Mouse (Mus musculus) CH12.LX (cell line): ENCODE data around the gene Pfdn2. TPM values are rescaled to one million over a fixed set of nuclear protein-coding genes. Genes with fewer than 3 reads are reported as not detected.
A peak's percentile ranks its signal among the peaks of the same experiment; 100 is the strongest.

Source experiments
- DNase-seq: peaks from one replicate; pipeline ENCODE4 v3.0.0-alpha.2; 2013; ENCODE audit errors: extremely low read depth
- H3K27ac ChIP-seq: 2 replicates; pipeline ENCODE4 v1.5.1; 2012; ENCODE audit warnings: low read depth, mild to moderate bottlenecking, control low read depth, moderate library complexity; ENCODE audit not compliant: insufficient read depth
- H3K27me3 ChIP-seq: replicated peaks from 2 replicates; pipeline ENCODE3; 2012; ENCODE audit warnings: inconsistent platforms
- H3K36me3 ChIP-seq, 2 experiments: replicated peaks in 1 of 2; 2 replicates each; pipeline versions ENCODE3 to v1.6.1; 2012; ENCODE audit warnings: inconsistent platforms in 1 of 2, low read length in 1 of 2, mild to moderate bottlenecking in 1 of 2, mixed read lengths in 1 of 2, moderate library complexity in 1 of 2; ENCODE audit not compliant: control insufficient read depth in 1 of 2, insufficient read depth in 1 of 2
- H3K4me1 ChIP-seq, 2 experiments: 2 replicates each; pipeline ENCODE4 v1.6.1; 2012; ENCODE audit warnings: inconsistent platforms in 1 of 2, moderate library complexity in 1 of 2; ENCODE audit not compliant: insufficient read depth in 2 of 2, control insufficient read depth in 1 of 2
- H3K4me2 ChIP-seq: 2 replicates; pipeline ENCODE4 v1.6.1; 2012; ENCODE audit warnings: low read depth, mild to moderate bottlenecking, control low read depth; ENCODE audit not compliant: poor library complexity, insufficient read depth, severe bottlenecking
- H3K4me3 ChIP-seq, 3 experiments: fragments of 150-350 bp in 1 of 3; sonication (generic) in 1 of 3; replicated peaks in 1 of 3; 2 replicates each; pipeline versions ENCODE3 to v1.5.1; 2011 to 2012; ENCODE audit warnings: low read depth in 2 of 3, low read length in 2 of 3, mild to moderate bottlenecking in 2 of 3, moderate library complexity in 2 of 3, control low read depth in 1 of 3, improper control_type of control experiment in 1 of 3, inconsistent platforms in 1 of 3, mixed read lengths in 1 of 3; ENCODE audit not compliant: poor library complexity in 1 of 3
- H3K79me2 ChIP-seq: replicated peaks from 2 replicates; pipeline ENCODE4 v1.6.1; 2012; ENCODE audit warnings: mild to moderate bottlenecking, moderate library complexity; ENCODE audit not compliant: control insufficient read depth, poor library complexity, insufficient read depth, severe bottlenecking; ENCODE audit errors: extremely low read depth
- H3K9ac ChIP-seq: 2 replicates; pipeline ENCODE4 v1.6.1; 2012; ENCODE audit warnings: low read depth, mild to moderate bottlenecking, control low read depth, moderate library complexity; ENCODE audit not compliant: insufficient read depth
- H3K9me3 ChIP-seq: replicated peaks from 2 replicates; pipeline ENCODE3; 2012; ENCODE audit warnings: low read length, inconsistent platforms, mixed read lengths
- BHLHE40 ChIP-seq: IDR thresholded peaks from 2 replicates; pipeline ENCODE4 v1.6.1; 2011; ENCODE audit warnings: mild to moderate bottlenecking, low read depth, low read length, improper control_type of control experiment
- CHD2 ChIP-seq: IDR thresholded peaks from 2 replicates; pipeline ENCODE4 v1.6.1; 2011; ENCODE audit warnings: low read length, improper control_type of control experiment
- CTCF ChIP-seq, 2 experiments: IDR thresholded peaks in 1 of 2; conservative IDR thresholded peaks in 1 of 2; 2 replicates each; pipeline ENCODE4 v1.5.1; 2011 to 2012; ENCODE audit warnings: low read depth in 2 of 2, low read length in 2 of 2, improper control_type of control experiment in 1 of 2, inconsistent platforms in 1 of 2, mild to moderate bottlenecking in 1 of 2, moderate library complexity in 1 of 2
- E2F4 ChIP-seq: IDR thresholded peaks from 2 replicates; pipeline ENCODE4 v1.6.1; 2011; ENCODE audit warnings: low read depth, low read length, improper control_type of control experiment; ENCODE audit not compliant: insufficient replicate concordance
- ETS1 ChIP-seq: conservative IDR thresholded peaks from 2 replicates; pipeline ENCODE4 v1.6.1; 2012; ENCODE audit warnings: low read depth, mild to moderate bottlenecking, inconsistent platforms, low read length, improper control_type of control experiment, moderate library complexity
- GABPA ChIP-seq: IDR thresholded peaks from 2 replicates; pipeline ENCODE4 v1.6.1; 2012; ENCODE audit warnings: low read depth, low read length, improper control_type of control experiment, inconsistent platforms; ENCODE audit not compliant: insufficient replicate concordance
- JUND ChIP-seq: conservative IDR thresholded peaks from 2 replicates; pipeline ENCODE4 v1.6.1; 2011; ENCODE audit warnings: low read depth, low read length, improper control_type of control experiment
- MAFK ChIP-seq: IDR thresholded peaks from 2 replicates; pipeline ENCODE4 v1.6.1; 2011; ENCODE audit warnings: low read length, improper control_type of control experiment; ENCODE audit not compliant: insufficient replicate concordance
- MAX ChIP-seq: IDR thresholded peaks from 2 replicates; pipeline ENCODE4 v1.6.1; 2011; ENCODE audit warnings: low read length, improper control_type of control experiment
- MAZ ChIP-seq: IDR thresholded peaks from 2 replicates; pipeline ENCODE4 v1.6.1; 2012; ENCODE audit warnings: low read depth, mild to moderate bottlenecking, inconsistent platforms, low read length, improper control_type of control experiment, moderate library complexity
- MXI1 ChIP-seq: IDR thresholded peaks from 2 replicates; pipeline ENCODE4 v1.6.1; 2011; ENCODE audit warnings: mild to moderate bottlenecking, low read depth, low read length, improper control_type of control experiment
- NELFE ChIP-seq: IDR thresholded peaks from 2 replicates; pipeline ENCODE4 v1.6.1; 2011; ENCODE audit warnings: low read depth, low read length, improper control_type of control experiment
- NRF1 ChIP-seq: IDR thresholded peaks from 2 replicates; pipeline ENCODE4 v1.6.1; 2014; ENCODE audit warnings: low read depth, mild to moderate bottlenecking, inconsistent platforms, low read length, improper control_type of control experiment, moderate library complexity
- POLR2A ChIP-seq: IDR thresholded peaks from 2 replicates; pipeline ENCODE4 v1.6.1; 2011; ENCODE audit warnings: low read depth, mild to moderate bottlenecking, improper control_type of control experiment, low read length
- RAD21 ChIP-seq: IDR thresholded peaks from 2 replicates; pipeline ENCODE4 v1.6.1; 2011; ENCODE audit warnings: low read depth, mild to moderate bottlenecking, low read length, improper control_type of control experiment, moderate library complexity
- RCOR1 ChIP-seq: conservative IDR thresholded peaks from 2 replicates; pipeline ENCODE4 v1.6.1; 2012; ENCODE audit warnings: low read depth, mild to moderate bottlenecking, inconsistent platforms, low read length, improper control_type of control experiment
- SIN3A ChIP-seq: IDR thresholded peaks from 2 replicates; pipeline ENCODE4 v1.6.1; 2012; ENCODE audit warnings: low read length, improper control_type of control experiment, inconsistent platforms
- SMC3 ChIP-seq: IDR thresholded peaks from 2 replicates; pipeline ENCODE4 v1.6.1; 2011; ENCODE audit warnings: low read depth, low read length, improper control_type of control experiment
- TBP ChIP-seq: conservative IDR thresholded peaks from 2 replicates; pipeline ENCODE4 v1.6.1; 2011; ENCODE audit warnings: low read depth, low read length, improper control_type of control experiment
- UBTF ChIP-seq: IDR thresholded peaks from 2 replicates; pipeline ENCODE4 v1.6.1; 2012; ENCODE audit warnings: low read depth, mild to moderate bottlenecking, inconsistent platforms, low read length, improper control_type of control experiment, moderate library complexity
- USF1 ChIP-seq: IDR thresholded peaks from 2 replicates; pipeline ENCODE4 v1.6.1; 2014; ENCODE audit warnings: low read depth, mild to moderate bottlenecking, inconsistent platforms, low read length, improper control_type of control experiment
- USF2 ChIP-seq: conservative IDR thresholded peaks from 2 replicates; pipeline ENCODE4 v1.6.1; 2011; ENCODE audit warnings: low read depth, low read length, improper control_type of control experiment
- ZKSCAN1 ChIP-seq: IDR thresholded peaks from 2 replicates; pipeline ENCODE4 v1.6.1; 2012; ENCODE audit warnings: low read depth, inconsistent platforms, low read length, improper control_type of control experiment, borderline replicate concordance
- ZMIZ1 ChIP-seq: IDR thresholded peaks from 2 replicates; pipeline ENCODE4 v1.6.1; 2012; ENCODE audit warnings: low read depth, mild to moderate bottlenecking, inconsistent platforms, low read length, improper control_type of control experiment
- dilution Hi-C: fragments of 300-500 bp; cut with MboI; formaldehyde crosslinking; loops from 2 replicates; pipeline ENCODE4 v1.14.3; 2020; ENCODE audit warnings: low sequenced_read_pairs; ENCODE audit not compliant: extremely low pct_unique_long_range_greater_than_20kb, extremely low pct_ligation_motif_present
- in situ Hi-C: fragments of 300-500 bp; cut with MboI; formaldehyde crosslinking; loops from 3 replicates; pipeline ENCODE4 v1.14.3; 2019; ENCODE audit warnings: low sequenced_read_pairs, low pct_ligation_motif_present, low pct_unique_long_range_greater_than_20kb, mixed read lengths
- polyA plus RNA-seq: library from polyadenylated mRNA; unstranded; fragments of >175 nt; gene quantifications from 2 replicates; pipeline ENCODE4 v1.2.1, GENCODE M21; 2012; ENCODE audit warnings: low read depth; ENCODE audit not compliant: insufficient read length
- total RNA-seq, 2 experiments: library from RNA; depleted of rRNA; stranded (reverse); fragments of 300-350 nt in 1 of 2; fragments of >200 nt in 1 of 2; gene quantifications; 2 replicates each; pipeline ENCODE4 v1.2.3; 2012 to 2014

Pfdn2 gene
- total and polyA plus RNA-seq, 3 experiments = 25.2 to 292 (median 33.0) TPM

GRCm38 (mm10) chr1:171360656-171361055 lies 15.2 kb downstream of the Pfdn2 start, which contains the start of gene Klhdc9:
TSS of gene Klhdc9 (minus strand) at chr1:171360798.
- Histone ChIP-seq H3K4me2 (no peak within 1 kb of the TSS), H3K27ac (no peak within 1 kb of the TSS), H3K79me2 (0 out of 2 replicates have a peak, but pooled peaks cover 2% of the 10 kb centered on the region), H3K9ac (no peak within 1 kb of the TSS), H3K36me3 (peaks cover 30 to 55% of the 10 kb centered on the region in 2 experiments), H3K9me3 (peaks cover 6% of the 10 kb centered on the region), H3K27me3 (no peaks in the 10 kb centered on the region), H3K4me1 (peaks cover 0 to 5% of the 10 kb centered on the region in 2 experiments; a peak in 1 of 4 replicates), H3K4me3 (no peak within 1 kb of the TSS)
- in situ Hi-C loops (loop anchor here (5.0 kb wide), 1 partner anchor 117 kb away; no protein-coding TSS in a partner anchor), dilution Hi-C loops (no loop called here)
- TF ChIP-seq ZKSCAN1 = no peak
- TF ChIP-seq BHLHE40 = no peak
- no peak for TF ChIP-seq RAD21
- no peak for TF ChIP-seq MAX
- no peak for TF ChIP-seq JUND
- TF ChIP-seq ETS1 = no peak
- no peak for TF ChIP-seq MXI1
- no peak for TF ChIP-seq ZMIZ1
- no peak for TF ChIP-seq GABPA
- no peak for TF ChIP-seq RCOR1
- DNase-seq = no peak

GRCm38 (mm10) chr1:171361106-171362103 lies 15.9 kb downstream of the Pfdn2 start:
- H3K4me2 ChIP-seq = no peak overlapping the region
- peaks cover 30 to 50% of the 10 kb centered on the region in 2 experiments for H3K36me3 ChIP-seq
- H3K27me3 ChIP-seq = no peaks in the 10 kb centered on the region
- no peak overlapping the region for H3K9ac ChIP-seq
- in situ Hi-C loops = loop anchor here (5.0 kb wide), 1 partner anchor 116 kb away; no protein-coding TSS in a partner anchor
- H3K4me3 ChIP-seq = no peak overlapping the region
- H3K9me3 ChIP-seq = peaks cover 5% of the 10 kb centered on the region
- dilution Hi-C loops = no loop called here
- DNase-seq = peak; percentile 75
- peaks cover 0 to 5% of the 10 kb centered on the region in 2 experiments; a peak in 1 of 4 replicates for H3K4me1 ChIP-seq
- TF ChIP-seq UBTF (no peak), CHD2 (no peak), SMC3 (peak; percentile 91), TBP (no peak), MAFK (no peak), RAD21 (peak; percentile 94), USF1 (no peak), ZMIZ1 (no peak), CTCF (conservative IDR thresholded peaks at IDR 0.05 in 1 of 2, IDR thresholded peaks at IDR 0.05 in 1 of 2; ENCODE audit: low read depth in 2 of 2, low read length in 2 of 2) (peak; percentile 77 to 95), POLR2A (0 out of 2 replicates have a peak, but pooled peaks have one; percentile 24), E2F4 (no peak), MAZ (no peak), RCOR1 (no peak), USF2 (no peak), SIN3A (no peak), ZKSCAN1 (no peak), NRF1 (no peak), NELFE (no peak)
- H3K79me2 ChIP-seq = no peaks in the 10 kb centered on the region
- H3K27ac ChIP-seq = no peak overlapping the region
